Mouse (Mus musculus) R1 (cell line): Measurements from ENCODE around the gene Cd40.

Source experiments
- DNase-seq: peaks from one replicate; pipeline ENCODE4 v3.0.0-alpha.2; 2018; ENCODE audit warnings: low read depth, low spot score

Cd40 gene

DNA sequence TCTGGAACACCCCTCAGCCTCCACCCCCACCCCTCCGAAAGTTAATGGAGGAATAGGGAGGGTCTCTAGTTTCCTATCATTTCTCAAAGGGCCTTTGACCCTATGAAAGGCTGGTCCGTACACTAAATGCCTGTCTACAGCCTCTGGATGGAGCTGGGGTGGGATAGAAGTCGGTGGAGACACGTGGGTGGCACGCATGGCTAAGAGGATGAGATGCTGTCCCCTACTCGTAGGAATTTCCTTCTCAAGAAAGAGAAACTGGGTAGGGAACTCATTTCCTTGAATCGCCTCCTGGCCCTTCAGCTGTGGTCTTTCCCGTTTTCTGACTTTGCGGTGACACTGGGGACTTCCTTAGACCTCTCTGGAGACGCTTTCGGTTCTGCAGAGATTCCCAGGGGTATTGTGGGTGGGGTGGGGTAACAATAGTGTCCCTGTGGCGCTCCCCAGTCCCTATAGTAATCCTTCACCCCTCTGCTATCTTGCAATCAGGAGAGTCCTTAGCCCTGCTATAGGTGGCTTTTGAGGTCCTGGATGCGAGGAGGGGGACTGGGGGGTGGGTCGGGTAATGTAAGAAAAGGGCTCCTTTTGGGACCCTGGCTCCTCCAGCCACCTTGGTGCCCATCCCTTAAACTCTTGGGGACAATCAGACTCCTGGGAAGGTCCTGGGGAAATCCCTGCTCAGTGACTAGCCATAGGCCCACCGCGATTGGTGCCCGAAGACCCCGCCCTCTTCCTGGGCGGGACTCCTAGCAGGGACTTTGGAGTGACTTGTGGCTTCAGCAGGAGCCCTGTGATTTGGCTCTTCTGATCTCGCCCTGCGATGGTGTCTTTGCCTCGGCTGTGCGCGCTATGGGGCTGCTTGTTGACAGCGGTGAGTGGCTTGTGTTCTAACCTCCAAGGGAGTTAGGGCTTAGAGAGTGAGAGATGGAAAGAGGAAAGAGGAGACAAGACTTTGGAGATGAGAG lies at the start of gene Cd40:
Gene Cd40, plus strand, starts transcription at position 740 of the 965 bp plus-strand sequence.
- DNase-seq, result peak; percentile 83

DNA sequence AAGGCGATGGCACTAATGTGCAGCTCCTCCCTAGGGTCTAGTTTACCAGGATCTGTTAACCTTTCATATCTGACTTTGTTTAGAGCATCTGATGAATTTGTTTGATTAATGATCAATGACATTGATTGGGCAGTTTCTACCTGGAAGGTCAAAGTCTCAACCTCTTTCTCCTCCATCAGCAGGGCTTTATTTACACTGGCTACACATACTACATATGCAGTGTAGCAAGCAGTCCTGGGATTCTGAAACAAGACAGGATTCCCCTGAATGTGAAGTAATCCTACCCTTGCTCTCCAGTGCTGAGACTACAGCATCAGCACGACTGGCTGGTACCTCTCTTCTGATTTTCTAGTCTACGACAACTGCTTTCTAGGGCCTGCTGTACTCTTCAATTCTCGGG lies 48.6 kb upstream of the Cd40 start:
- DNase-seq, result no peak

DNA sequence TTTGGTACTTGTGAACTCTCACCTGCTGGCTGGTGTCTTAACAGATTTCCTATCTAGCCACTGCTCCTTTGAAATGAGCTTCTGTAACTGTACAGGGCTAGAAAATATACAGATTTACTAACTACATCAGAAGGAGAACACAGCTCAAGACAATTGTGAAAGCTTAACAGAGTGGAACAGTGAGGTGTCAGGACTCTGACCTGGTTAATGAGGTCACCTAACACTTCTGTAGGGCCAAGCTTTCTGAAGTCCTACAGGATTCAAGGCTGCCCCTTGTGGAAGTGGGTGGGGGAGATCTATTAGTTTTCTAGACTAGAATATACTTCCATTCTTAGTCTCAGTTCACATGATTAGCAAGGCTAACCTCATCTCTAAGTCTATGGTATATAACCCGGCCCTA lies 47.4 kb upstream of the Cd40 start:
- DNase-seq, result no peak

DNA sequence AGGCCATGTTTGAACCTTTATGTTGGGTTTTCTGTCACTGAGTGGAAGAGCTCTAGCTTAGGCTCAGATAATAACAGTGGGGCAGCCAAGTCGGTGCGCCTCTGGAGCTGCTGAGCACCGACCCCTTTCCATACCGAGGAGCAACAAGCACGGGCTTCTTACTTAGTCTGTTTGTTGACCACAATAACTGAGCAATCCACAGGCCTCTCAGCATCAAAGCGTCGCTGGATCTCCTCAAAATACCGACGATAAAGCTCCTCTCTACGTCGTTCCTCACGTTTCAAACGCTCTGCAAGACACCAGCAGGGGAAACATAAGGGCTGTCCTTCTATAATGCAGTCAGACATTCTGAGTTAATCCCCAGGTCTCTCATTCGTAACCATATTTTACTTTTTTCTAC lies 46.3 kb upstream of the Cd40 start:
- DNase-seq, result no peak

DNA sequence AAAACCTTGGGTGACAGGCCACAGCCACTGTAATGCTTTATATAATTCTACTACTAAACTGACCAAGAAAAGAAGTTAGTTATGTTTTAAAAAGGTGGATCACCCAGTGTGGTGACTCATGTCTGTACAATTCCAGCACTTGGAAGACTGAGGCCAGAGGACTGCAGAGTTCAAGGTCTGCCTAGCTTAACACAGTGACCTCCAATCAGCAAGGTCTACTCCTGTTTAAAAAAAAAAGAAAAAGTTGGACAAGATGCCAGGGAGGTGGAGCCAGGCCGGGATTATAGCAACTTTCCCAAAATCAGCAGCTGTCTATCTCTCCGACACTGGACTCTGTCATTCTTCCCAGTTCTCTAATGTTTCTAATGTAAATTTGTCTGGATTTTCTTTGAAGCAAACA lies 45.8 kb upstream of the Cd40 start:
- no peak for DNase-seq

DNA sequence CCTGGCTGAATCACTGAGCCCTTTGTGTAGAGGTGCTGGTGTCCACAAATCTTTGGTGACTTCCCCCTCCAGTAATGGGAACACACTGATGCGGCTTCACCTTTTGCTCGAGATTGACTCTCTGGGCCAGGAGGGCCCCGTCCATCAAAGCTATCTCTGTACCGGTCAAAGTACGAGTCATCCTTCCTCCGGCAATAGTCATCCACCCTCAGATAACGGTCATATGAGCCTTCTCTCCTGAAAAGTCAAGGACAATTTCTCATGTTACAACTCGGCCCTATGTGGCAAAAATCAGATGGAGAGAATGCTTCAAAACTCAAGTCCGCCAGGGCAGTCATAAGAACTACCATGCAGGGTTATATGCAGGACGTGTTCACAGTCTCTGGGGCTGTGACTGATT lies 45.1 kb upstream of the Cd40 start:
- DNase-seq, result no peak

DNA sequence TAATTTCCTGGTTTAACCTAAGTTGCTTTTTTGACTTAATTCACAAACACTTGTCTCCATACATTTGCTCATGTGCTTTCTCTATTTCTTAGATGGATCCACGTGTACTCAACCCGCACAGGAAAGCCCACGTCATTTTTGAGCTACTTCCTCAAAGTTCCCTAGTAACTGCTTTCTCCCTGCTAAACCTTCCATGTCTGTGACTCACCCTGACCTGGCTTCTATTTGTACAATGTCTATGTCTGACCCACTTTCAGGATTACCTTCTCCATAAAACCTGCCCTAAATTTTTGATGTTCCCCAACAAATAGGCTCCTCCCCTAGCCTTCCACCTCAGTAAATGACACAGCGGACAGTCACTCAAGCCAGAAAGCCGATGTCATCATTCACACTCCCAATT lies 40.5 kb upstream of the Cd40 start:
- no peak for DNase-seq

DNA sequence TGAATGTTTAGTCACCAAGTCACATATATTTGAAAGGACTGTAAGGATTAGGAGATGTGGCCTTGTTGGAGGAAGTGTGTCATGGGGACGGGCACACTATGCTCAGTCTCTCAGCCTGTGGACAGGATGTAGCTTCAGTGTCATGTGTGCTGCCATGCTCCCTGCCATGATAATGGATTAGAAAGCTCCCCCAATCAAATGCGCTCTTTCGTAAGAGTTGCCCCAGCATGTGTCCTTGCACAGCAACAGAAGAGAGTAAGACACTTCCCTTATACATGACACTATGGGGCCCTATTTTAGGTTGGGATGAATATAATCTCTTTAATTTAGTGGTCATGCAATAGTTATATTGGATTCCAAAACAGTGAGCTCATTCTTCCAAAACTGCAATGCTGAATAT lies 34.9 kb upstream of the Cd40 start:
- DNase-seq, result no peak

DNA sequence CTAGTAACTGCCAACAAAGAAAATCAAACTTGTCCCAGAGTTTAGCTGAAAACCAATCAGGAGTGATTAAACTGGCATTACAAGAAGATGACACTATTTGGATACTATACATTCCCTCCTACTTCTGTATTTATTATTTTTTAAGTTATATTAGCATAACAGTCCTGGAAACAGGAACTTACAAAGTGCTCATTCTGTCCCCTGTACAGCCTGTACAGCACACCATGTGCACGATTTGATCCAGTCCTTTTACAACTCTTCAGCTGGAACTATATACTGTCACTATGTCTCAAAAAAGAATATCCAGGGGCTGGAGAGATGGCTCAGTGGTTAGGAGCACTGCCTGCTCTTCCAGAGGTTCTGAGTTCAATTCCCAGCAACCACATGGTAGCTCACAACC lies 28.3 kb upstream of the Cd40 start:
- DNase-seq, result no peak

DNA sequence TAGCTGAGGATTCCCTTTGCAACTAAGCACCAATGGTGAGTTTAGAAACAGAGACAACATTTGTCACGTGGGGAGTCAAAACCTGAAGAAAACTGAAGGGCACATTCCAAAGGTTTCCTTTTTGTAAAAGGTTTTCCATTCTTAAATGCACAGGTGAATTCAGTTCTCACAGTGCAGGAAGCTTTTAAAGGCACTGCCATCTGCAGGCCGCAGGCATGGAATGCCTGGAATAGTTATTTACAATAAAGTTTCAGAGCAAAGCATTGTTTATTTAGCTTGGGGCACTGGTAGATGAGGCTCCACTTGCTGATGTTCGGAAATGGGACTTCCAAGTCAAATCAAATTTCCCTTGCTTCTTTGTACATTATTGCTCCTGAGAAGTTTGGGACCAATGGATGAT lies 22.9 kb upstream of the Cd40 start:
- DNase-seq, result no peak

DNA sequence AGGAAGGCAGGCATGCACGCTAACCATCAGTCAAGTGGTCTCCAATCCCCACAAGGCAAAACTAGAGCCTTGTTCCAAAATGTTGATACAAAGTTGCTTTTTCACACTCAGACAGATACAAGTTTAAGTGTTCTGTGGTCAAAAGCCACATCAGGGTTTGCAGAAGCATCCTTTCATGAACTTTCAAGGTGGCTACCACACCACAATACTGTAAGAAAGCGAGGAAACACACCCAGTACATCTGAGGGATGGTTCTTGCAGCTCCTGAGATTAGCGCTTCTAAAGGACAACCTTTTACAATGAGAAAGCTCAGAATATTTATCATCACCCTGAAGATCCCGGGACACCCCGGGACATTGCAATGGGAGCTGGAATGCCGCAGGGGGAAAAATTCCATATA lies 22.1 kb upstream of the Cd40 start:
- no peak for DNase-seq

DNA sequence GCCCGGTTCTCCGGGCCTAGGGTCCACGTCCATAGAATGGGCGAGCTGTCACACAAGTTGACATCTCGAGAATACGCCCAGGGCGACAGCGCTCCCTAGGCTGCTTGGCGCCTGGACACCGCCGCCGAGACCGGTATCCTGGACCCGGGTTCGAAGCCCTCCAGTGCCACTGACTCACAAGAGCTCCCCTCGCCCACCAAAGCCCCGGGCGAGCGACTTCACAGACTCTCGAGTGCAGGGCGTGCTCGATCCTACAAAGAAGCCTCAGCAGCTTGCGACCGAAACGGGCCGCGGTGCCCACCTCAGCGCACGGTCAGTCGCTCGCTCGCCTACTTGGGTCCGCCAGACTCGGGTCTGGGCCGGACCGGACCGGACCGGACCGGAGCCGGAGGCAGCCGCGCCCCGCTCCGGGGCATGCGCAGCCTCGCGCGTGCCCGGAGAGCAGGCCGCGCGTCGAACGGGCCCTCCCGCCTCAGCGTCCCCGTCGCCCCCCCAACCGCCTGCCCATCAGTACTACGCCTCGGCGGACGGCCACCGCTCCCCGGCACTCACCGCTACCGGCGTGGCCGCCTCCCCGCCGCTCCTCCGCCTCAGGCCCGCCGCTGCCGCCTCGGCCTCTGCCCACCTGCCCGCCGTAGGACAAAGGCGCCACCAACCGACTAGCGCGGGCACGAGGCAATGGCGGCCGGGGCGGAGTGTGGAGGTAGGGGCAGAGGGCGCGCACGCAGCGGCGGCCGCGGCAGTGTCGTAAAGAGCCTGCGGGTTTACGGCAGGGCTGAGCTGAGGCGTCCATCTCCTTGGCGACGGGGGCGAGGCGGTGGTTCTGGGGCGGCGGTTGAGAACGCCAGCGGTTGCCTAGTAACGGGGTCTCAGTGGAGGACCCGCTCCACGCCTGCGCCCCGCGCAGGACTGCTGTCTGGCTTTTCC lies 21.0 kb upstream of the Cd40 start, which contains the start of gene Ncoa5:
Gene Ncoa5, minus strand, starts transcription at position 737 of the 927 bp plus-strand sequence.
- peak; percentile 99 for DNase-seq

DNA sequence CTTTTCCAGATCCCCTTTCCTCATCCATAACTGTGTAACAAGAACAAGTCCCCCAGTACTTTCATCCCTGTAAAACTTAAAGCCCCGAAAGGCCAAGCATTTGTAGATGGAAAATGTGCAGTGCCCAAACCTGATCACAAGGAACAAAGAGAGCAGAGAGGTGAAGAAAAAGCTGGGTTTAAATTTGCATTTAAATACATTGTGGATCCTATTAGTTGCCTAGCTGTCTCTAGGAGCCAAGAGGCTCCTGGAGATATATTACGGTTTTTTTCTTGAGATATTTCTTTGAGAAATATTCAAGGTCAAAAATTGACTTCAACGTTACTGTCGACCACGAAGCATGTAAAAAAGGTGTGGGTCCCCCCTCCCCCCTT lies 20.4 kb upstream of the Cd40 start:
- DNase-seq, result no peak

DNA sequence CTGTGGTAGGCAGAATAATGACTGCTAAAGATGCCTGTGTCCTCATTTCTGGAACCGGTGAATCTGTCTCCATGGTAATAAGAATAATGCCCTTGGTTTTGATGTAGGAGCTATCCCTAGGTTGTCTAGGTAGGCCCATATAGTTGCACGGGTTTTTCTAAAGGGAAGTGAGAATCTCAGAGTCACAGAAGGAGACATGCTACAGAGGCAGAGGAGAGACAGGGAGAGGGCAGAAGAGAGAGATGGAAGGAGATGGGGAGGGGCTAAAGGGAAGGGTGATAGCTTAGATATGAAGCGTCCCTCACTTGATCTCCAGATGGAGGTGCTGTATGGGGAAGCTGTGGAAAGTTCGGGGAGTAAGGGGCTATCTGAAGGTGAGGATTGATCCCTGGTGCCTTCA lies 18.0 kb upstream of the Cd40 start:
- DNase-seq, result no peak

DNA sequence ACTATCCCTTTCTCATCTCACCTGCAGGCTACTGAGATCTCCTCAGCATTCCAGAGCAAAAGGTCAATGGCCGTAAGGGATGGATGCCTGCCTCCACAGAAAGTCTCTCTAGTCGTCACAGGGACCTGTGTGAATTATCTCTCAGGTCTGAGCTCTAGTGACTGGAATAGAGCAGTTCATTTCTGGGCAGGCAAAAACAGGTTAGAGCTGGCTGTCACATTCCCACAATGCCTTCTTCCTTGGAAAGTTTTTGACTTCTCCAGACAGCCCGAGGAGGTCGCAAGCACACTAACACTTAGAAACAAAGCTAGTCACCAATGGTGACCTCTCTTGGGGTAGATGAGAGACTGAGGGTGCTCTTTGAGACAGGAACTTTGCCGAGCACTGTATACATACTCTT lies 13.3 kb upstream of the Cd40 start:
- no peak for DNase-seq

DNA sequence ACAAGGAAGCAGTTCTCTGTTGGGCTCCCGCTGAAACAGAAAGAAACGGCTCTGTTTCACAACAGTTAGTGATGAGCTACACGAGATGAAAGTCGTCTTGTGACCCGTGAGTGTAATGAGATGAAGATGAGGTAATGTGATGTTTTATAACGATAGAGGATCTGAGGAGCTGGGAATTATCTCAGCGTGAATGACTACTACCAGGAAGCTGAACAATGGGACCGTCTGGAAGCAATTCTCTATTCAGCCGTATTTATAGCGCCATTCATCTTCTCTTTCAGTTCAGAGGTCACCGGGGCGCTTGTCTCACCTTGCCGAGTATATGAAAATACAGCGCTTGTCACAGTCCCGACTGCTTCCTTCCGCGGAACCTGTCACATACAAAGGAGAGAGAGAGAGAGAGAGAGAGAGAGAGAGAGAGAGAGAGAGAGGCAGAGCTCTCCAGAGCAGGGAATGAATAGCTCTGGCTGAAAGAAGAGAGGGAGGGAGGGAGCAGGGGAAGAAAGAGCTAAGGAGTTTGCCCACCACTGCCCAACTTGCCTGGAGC lies 12.3 kb upstream of the Cd40 start:
- DNase-seq, result peak; percentile 50

DNA sequence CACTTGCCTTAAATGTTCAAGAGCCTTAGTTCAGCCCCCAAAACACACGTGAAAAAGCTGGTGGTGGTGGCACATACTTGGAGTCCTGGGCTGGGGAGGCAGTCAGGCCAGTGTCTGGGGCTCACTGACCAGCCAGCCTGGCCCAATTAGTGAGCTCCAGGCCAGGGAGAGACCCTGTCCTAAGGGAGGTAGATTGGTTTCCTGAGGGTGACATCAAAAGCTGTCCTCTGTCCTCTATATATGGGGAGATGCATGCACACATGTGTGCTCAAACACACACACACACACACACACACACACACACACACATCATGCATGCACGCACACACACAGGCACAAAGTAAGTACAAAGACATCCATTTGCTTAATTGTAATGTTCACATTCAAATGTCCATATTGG lies 11.7 kb upstream of the Cd40 start:
- no peak for DNase-seq

DNA sequence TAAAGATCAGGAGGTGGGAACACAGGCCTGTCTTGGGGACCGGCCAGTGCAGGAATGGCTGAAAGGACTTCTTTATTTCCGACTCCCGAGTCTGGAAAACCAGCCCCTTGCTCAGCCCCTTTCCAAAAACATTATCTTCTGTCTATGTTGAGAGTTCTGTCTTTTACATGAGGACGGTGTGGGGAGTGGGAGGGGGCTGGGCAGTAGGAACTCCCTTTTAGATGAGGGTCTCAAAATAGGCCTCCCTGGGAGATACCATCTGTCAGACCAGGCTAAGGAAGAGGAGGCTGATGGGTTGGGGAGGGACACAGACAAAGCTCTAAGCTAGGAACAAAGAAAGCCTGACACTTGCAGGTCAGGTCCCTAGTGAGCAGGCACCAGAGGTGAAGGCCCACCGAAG lies 6.4 kb upstream of the Cd40 start:
- no peak for DNase-seq

DNA sequence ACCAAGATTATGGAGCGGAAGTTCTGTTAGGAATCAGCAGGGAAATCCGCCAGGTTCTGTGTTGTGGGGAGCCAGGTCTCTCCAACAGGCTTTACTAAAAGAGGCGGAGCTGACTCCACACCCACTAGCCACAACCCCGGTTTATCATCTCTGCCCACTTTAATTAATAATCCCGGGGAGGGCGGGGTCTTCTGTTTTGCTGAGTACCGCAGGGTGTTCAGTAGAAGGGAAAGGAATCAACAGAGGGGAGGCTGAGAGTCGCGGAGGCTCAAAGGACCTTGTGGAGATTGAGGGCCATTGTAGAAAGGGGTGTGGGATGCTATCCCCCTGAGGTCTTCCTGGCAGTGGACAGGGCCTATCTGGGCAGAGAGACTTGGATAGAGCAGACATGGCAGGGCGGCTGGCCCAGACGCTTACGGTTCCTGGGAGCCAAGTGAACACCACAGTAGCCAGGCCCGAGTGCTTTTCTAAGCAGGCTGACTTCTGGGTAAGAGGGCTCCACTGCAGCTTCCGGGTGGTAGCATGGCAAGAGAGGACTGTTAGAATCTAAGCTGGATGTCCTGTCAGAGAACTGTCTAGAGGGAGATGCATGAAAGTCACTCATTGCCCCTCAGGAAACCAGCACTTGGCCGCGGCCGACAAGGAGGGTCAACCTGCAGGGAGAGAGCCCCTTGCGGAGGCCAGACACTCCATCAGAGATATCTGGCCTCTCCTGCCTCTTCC lies 4.4 kb upstream of the Cd40 start:
- DNase-seq, result no peak

DNA sequence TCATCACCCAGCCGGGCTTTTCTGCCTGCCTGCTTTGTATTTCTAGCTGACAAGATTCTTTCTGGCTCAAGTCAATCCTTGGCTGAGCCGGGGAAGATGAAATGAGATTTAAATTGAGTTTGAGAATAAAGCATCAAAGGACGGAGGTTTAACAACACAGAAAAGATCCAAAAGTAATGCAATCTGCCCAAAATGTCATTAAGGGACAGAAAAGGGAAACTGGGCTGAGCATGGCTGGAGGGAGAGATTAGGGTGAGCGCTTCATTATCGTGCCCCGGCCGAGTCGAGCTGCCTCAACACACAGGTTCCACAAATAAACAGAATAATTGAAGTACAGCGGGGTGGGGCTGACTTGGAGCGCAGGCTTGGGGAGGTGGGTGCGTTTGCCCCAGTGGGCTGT lies 3.9 kb upstream of the Cd40 start:
- no peak for DNase-seq

DNA sequence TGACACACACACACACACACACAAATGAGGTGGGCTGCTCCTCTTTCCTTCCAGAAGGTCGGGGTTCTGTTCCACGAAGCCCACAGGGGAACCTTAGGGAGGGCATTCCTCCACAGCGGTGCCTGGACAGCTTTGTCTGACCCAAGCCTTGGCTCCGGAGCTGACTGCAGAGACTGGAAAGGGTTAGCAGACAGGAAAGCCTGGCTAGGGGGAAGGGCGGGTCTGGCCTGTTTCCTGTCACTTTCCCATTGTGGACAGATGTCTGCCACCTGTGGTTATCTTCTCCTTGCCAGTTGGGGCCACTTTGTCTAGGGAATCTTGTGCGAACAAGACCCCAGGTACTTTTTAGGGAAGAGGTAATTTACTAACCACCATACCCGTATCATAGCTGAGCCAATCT lies 478 bp downstream of the Cd40 start:
- no peak for DNase-seq
